Mouse (Mus musculus) spleen, adult 18-20 months (tissue): ENCODE data around the gene Ppp1r21.

Experiments
- DNase-seq, 2 experiments: peaks; one replicate each; pipeline ENCODE4 v3.0.0; 2022; ENCODE audit warnings: mixed read lengths in 2 of 2

Gene Ppp1r21

DNA sequence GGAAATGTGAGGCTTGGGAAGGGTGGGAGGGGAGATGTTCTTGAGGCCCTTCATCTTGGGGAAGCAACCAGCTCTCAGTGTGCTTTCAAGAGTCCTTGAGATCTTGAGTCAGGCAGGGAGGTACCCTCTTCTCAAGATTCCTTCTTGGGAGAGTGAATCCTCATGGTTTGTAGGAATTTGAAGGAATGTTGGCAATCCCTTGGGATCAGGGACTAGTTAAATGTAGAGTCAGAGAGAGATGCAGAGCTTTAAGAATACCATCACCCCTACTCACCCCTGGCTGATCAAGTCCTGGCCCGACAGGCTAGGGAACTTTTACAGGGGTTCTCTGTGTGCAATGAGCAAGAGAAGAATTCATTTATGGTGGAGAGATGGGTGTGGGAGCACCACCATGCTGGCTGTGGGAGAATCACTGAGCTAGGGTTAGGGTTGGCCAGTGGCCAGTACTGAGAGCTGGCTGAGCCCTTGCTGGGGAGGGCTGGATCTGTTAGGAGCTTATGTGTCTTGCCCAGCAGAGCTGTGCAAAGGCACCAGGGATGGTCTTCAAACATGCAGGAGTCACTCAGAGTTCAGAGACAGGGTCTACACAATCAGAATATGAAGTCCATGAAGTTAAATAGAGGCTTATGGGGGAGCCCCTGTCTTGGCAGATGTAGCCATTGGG is 85.7 kb downstream of the Ppp1r21 start:
- DNase-seq = no peak

DNA sequence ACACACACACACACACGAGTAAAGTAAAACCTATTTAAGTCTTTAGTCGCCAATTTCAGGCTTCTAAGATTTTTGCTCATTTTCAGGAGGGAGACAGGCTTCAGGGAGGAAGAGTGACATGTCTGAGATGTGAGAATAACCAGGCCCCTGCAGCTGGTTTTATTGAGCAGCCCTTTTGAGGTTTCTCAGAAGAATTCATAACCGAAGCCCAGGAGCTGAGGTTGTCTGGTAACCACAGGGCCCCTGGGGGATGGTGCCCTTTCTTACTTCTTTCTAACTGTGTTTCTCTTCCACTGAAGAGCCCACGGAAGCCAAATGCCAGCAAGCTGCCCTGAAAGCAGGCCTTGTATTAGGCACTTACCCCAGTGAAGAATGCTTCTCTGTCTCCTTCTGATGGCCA is 91.0 kb downstream of the Ppp1r21 start:
- DNase-seq = no peak

DNA sequence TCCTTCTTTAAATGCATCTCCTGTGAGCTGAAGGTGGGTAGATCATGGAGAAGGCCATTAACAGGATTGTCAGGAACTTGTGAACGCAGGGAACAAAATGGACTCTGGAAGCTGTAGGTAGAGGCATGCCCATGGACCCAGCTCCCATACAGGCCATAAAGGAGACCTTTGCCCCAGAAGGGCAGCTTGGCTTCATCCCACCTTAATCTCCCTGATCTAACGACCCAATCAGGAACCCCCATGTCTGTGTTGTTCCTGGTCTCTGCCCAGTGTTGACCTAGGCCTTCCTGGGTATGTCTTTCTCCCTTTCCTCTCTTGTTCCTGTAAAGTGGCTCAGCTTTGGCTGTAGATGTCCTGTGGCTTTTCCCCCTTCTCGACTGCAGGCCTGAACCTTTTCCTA is 91.5 kb downstream of the Ppp1r21 start:
- no peak for DNase-seq

DNA sequence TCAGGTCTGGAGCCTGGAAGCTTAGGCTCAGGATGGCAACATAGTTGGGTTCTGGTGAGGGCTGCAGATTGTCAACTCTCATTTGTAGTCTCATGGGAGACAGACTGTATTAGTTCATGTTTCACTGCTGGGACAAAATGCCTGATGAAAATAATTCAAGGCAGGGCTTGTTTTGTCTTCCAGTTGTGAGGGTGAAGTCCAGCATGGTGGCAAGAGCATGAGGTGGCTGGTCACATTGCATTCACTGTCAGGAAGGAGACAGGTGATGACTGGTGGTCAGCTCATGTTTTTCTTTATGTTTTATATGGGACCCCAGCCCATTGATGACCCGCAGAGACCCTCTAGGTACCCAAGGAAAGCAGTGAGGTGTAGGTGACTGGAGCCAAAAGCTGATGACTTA is 92.8 kb downstream of the Ppp1r21 start:
- no peak for DNase-seq

DNA sequence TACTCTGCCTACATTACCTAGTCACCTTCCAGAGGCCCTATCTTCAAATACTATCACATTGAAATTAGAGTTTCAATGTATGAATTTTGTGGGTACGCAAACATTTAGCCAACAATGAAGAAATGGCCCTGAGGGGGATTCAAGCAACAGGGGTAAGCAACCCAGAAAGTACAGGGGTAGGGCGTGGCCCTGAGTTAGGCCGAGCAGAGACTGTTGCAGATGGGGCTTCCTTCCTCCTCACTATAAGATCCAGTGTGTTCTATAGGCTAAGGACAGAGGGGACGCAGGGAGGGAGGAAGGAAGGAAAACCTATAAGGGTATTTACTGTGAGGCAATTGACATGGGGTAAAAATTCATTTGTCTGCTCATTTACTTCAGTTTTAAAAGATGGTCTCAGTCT is 94.5 kb downstream of the Ppp1r21 start:
- DNase-seq = no peak

DNA sequence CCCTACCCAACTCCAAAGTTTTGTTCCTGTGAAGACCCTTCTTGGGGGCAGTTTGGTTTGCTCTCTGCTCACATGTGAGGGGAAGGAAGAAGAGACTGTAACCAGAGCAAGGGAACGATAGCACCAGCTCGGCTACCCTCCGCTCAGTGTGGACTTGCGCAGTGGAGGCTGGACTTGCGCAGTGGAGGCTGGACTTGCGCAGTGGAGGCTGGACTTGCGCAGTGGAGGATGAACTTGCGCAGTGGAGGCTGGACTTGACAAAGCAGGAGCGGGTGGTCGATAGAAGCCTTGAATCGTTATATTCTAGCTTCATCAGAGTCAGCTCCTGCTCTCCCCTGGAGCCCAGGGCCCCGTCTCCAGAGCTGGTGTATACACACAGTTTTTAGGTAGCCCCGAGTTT is 95.4 kb downstream of the Ppp1r21 start:
- no peak for DNase-seq

DNA sequence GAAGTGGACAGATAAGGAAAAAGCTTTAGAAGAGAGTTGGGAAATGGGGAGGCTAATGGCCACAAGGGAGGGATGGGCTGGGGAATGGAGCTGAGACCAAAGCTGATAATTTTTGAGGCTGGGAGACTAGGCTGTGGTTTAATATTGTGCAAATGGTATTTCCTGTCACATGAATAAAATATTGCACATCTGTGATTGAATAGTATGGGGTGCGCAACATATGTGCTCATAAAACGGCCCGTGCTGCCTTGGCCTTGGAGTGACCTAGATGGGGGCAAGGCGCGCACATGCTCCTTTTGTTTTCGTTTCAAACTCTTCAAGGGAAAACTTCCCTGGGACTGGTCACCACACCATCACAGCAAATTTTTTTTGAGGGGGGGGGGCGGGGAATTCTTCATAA is 96.0 kb downstream of the Ppp1r21 start:
- DNase-seq = no peak

DNA sequence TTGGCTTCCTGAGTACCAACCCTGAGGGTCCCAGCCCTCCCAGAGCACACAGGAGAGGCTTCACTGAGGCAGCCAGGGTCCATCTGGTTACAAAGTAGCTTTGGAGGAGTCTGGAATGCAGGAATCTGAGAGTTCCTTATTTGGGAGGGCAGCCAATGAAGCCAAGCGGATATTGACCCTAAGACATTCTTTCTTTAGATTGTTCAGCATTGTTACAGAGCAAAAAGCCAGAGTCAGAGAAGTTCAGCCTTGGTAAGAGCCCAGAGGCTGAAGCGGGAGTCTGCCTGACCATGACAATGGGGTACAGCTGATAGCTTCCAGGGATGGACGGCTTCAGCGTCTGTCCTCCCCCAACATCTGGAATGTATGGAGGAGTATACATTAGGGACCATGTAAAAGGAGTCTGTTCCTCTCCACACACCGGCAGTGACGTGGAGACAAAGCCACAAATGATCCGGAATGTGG is 96.5 kb downstream of the Ppp1r21 start:
- DNase-seq = no peak

DNA sequence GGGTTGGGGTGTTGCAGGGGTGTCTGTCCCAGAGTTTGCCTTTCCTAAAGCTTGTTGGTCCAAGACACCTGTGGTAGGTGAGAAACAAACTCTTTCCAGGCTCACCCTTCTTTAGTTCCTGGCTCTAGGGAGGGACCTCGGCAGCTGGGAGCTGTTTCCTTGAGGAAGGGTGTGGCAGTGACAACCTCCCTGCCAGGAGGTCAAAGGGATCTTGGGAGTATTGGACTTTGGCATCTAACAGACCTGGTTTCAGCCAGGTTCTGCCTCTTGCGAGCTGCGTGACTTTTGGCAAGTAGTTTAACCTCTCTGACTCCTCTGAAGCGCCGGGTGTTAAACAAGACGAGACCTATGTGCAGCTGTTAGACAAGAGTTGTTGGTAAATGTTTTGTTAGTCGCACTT is 97.2 kb downstream of the Ppp1r21 start:
- DNase-seq = no peak

DNA sequence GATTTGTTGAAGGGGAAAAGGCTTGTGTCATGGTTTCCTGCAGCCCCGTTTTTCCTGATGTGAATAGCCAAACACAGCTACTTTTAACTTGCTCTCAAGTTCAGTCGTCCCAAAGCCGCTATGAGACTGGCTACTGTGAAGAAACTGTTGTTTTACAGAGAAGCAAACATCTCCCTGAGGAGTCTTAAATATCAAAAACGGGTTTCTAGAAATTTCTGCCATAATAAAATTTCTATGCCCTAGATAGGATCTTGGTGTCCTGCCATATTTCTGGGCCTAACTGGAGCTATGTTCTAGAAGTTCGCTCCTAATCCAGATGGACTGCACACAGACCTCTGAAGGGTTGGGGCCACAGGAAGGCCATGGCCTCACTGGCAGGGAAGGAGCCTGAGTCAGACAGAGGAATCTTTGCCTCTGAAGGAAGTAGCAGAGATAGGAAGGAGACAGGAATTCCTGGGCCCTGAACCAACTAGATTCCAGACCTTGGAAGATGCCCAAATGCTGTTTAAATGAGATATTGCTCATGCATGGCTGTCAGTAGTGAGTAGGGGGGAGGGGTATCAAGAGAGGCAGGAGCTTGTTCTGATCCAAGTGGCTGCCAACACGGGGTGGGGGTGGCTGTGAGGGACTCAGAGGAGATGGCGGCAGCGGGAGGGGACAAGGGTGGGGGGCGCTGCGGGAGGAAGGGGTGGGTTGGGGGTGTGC is 98.9 kb downstream of the Ppp1r21 start:
- DNase-seq = no peak

DNA sequence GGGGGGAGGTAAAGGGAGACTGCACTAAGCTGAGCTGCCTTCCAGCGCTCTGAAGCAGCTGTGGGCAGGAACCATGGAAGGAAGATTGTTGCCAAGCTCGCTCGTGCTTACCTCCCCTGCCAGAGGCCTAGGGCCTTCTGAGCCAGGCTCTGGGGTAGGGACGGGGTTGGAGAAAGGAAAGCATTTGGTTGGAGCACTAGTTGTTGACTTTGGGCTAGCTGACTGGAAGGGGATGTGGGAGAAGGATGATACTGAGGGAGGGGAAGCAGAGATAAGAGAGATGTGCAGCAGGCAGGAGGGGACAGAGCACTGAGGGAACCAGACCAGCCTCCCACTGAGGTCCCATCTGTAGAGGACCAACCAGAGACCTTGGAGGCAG is 99.5 kb downstream of the Ppp1r21 start:
- no peak for DNase-seq

DNA sequence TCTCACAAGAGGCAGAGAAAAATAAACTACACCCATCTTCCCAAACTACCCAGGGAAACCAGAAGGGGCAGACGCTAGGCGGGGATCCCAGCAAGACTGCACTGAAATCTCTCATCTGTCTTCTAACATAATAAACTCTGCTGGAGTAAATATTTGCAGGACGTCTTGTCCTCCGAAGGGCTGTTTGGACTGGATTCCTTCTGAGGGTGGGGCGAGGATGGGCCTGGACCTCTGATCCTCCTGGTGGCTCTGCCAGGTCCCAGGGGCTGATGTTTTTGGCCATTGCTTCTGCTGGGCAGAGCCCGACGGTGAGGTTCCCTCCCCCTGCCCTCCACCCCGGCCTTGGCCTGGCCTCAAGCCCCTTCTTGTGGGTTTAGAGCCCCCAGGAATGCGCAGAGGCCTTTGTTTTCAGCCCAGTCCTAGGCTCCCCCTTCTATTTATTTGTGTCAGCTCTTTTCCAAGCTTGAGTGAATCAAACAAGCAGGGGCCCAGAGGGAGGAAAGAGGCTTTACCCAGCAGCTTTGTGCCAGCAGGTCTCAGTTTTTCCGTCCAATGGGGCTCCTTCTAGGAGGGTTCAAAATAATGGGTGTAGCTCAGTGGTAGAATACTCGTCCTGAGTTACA is 100.1 kb downstream of the Ppp1r21 start:
- DNase-seq = no peak

DNA sequence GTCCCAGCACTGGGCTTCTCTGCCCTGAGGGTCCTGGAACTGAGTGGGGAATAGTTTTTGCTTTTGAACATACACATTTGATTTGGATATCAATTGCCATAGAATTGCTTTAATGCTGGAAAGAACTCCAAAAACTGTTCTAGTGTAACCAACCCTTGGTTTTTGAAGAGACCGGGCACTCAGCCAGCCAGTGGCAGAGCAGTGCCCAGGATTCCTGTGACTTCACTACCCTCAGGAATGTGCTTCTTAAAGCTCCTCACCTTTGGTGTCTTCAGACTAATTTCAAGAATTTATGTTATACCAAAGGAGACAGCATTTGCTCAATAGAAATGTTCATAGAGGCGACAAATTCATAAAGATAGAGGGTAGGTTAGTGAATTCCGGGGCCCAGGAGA is 100.6 kb downstream of the Ppp1r21 start:
- no peak for DNase-seq

DNA sequence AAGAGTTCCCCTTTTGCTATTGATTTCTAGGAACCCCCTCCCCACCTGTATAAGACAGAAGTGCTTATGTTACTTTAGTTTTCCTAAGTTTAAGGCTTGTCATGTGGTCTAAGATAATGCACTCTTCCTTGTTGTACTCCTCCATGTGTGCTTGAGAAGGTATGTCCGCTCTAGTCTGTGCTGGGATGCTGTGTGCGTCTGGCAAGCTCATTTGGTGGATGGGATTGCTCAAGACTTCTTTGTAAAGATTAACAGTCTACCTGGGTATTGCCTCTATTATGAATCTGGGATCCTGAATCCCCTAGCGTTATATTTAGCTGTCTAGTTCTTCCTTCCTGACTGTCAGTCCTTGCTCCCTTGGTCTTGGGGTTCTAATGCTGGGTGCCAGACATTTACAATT is 102.7 kb downstream of the Ppp1r21 start:
- DNase-seq = no peak

DNA sequence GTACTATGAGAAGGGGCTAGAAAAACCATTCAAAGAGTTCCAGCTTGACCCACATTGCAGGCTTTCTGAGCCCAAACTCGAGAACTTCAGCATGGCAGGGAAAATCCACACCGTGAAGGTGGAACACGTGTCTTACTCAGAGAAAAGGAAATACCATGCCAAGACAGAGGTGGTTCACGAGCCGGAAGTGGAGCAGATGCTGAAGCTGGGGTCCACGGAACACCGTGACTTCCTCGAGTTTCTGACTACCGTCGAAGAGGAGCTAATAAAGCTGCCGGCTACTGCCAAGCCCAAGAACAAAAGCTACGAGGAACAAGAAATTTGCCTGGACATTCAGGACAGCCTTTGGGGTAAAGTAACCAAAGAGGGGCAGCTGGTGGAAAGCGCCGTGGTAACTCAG is 106.2 kb downstream of the Ppp1r21 start:
- DNase-seq = no peak

DNA sequence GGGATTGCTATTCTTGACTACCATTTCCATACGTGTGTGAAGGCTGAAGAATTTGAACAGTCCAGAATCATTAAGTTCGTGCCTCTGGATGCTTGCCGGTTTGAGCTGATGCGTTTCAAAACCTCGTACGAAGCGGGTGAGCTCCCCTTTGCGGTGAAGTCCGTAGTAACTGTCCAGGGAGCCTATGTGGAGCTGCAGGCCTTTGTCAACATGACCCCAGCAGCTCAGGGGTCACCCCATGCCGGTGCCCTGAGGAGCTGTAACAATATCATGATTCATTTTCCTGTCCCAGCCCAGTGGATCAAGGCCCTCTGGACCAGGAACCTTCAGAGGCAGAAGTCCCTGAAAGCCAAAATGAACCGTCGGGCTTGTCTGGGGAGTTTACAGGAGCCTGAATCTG is 106.7 kb downstream of the Ppp1r21 start:
- no peak for DNase-seq
